Mouse (Mus musculus) cortical plate, adult 2 months (tissue): ENCODE results near the gene Slfn14.

ENCODE experiments used
- CTCF ChIP-seq: fragments of 200-500 bp; IDR thresholded peaks from 2 replicates; pipeline ENCODE4 v1.5.1; 2011; ENCODE audit warnings: mild to moderate bottlenecking, control low read depth, low read length; ENCODE audit not compliant: insufficient read depth; ENCODE audit errors: extremely low read depth
- POLR2A ChIP-seq: fragments of 200-500 bp; IDR thresholded peaks from 2 replicates; pipeline ENCODE4 v1.6.1; 2011; ENCODE audit warnings: mild to moderate bottlenecking, low read length, control low read depth; ENCODE audit not compliant: insufficient read depth; ENCODE audit errors: extremely low read depth

GRCm38 (mm10) chr11:83286566-83286965, at the start of gene Slfn14:
- TF ChIP-seq POLR2A (no peak), CTCF (no peak)
